Comparison of ENCODE assay signal across 24 mouse cellular contexts in genomic region chr6:89285116-89285515, GRCm38 (mm10).
"Had no signal": no experiment of that assay in that cellular context is flagged by ENCODE, and none has a peak within 500 bp of the region (broad histone marks: within the 10 kb centered on the region; RNA-seq: fewer than 3 reads in every experiment).

No protein-coding gene starts in this region.

- H3K9ac ChIP-seq: heart, embryonic 13.5 days; heart, embryonic 15.5 days; hindbrain, embryonic 13.5 days; hindbrain, embryonic 15.5 days; kidney, embryonic 15.5 days; limb, embryonic 13.5 days; limb, embryonic 15.5 days; liver, embryonic 12.5 days; liver, embryonic 14.5 days had no signal

- H3K4me1 ChIP-seq: liver, embryonic 12.5 days had no signal

- DNase-seq: gastrocnemius, postnatal 14 days; gastrocnemius, postnatal 36 days; heart, adult 11 months; heart, adult 2 months; heart, postnatal 14 days; heart, postnatal 36 days; kidney, adult 11 months; kidney, adult 2 months; kidney, adult 9 months; kidney, postnatal 14 days; kidney, postnatal 36 days; layer of hippocampus, adult 9-11 months; layer of hippocampus, postnatal 36 days had no signal

- H3K4me3 ChIP-seq: heart, adult 2 months; heart, embryonic 13.5 days; heart, embryonic 15.5 days; hindbrain, embryonic 13.5 days; hindbrain, embryonic 15.5 days; kidney, embryonic 15.5 days; limb, embryonic 13.5 days; limb, embryonic 15.5 days; liver, embryonic 12.5 days had no signal

- H3K36me3 ChIP-seq: heart, embryonic 13.5 days; heart, embryonic 15.5 days; hindbrain, embryonic 13.5 days; hindbrain, embryonic 15.5 days; kidney, embryonic 15.5 days; limb, embryonic 13.5 days; limb, embryonic 15.5 days; liver, embryonic 12.5 days had no signal

- H3K9me3 ChIP-seq: heart, embryonic 15.5 days; hindbrain, embryonic 13.5 days; hindbrain, embryonic 15.5 days; kidney, embryonic 15.5 days; limb, embryonic 15.5 days had no signal

- H3K27ac ChIP-seq: heart, adult 2 months; heart, embryonic 13.5 days; heart, embryonic 15.5 days; hindbrain, embryonic 13.5 days; hindbrain, embryonic 15.5 days; hindbrain, postnatal 0 days; kidney, embryonic 15.5 days; kidney, postnatal 0 days; limb, embryonic 13.5 days; limb, embryonic 15.5 days; liver, embryonic 12.5 days; liver, embryonic 14.5 days had no signal

- H3K27me3 ChIP-seq: heart, embryonic 15.5 days; hindbrain, embryonic 15.5 days; limb, embryonic 15.5 days had no signal
